Mouse (Mus musculus): ENCODE measurements around the gene Aebp2. TPM values are rescaled to one million over a fixed set of nuclear protein-coding genes. Genes with fewer than 3 reads are reported as not detected.

Gene Aebp2
- total RNA-seq, 2 experiments from 2014 or later = 50.8 to 54.2 TPM

- DNase-seq = peak in 1 of 2 experiments; percentile 35
Measured at GRCm38 (mm10) chr6:140697994-140698393, 75.5 kb downstream of the Aebp2 start.

- peak in 1 of 2 experiments; percentile 29 for DNase-seq
Measured at GRCm38 (mm10) chr6:140698596-140698995, 76.1 kb downstream of the Aebp2 start.

GRCm38 (mm10) chr6:140701259-140701658 lies 78.8 kb downstream of the Aebp2 start:
- DNase-seq = no peak

- DNase-seq = no peak
Measured at GRCm38 (mm10) chr6:140705132-140705531, 82.7 kb downstream of the Aebp2 start.

- DNase-seq = no peak
Measured at GRCm38 (mm10) chr6:140706056-140706455, 83.6 kb downstream of the Aebp2 start.

- DNase-seq = no peak
Measured at GRCm38 (mm10) chr6:140708059-140708458, 85.6 kb downstream of the Aebp2 start.

- no peak for DNase-seq
Measured at GRCm38 (mm10) chr6:140709415-140710107, 87.1 kb downstream of the Aebp2 start.

- peak; percentile 57 to 73 for DNase-seq
Measured at GRCm38 (mm10) chr6:140712754-140713153, 90.3 kb downstream of the Aebp2 start.

- peak; percentile 70 to 81 for DNase-seq
Measured at GRCm38 (mm10) chr6:140714905-140715365, 92.5 kb downstream of the Aebp2 start.

GRCm38 (mm10) chr6:140722058-140722457 lies 99.6 kb downstream of the Aebp2 start:
- no peak for DNase-seq

Other genes with a start within 250 kb of the Aebp2 start
- 10 to 100 TPM; 24.0 to 43.9 TPM for gene Plekha5, start 198.6 kb upstream of the Aebp2 start, total RNA-seq (2021)
- gene Gm11077, start 106.6 kb downstream of the Aebp2 start, total RNA-seq (2021) = not detected

Measured in adrenal gland, postnatal 36 days (tissue).